ENCODE assay signal across 8 mouse cellular contexts in the genomic region with DNA sequence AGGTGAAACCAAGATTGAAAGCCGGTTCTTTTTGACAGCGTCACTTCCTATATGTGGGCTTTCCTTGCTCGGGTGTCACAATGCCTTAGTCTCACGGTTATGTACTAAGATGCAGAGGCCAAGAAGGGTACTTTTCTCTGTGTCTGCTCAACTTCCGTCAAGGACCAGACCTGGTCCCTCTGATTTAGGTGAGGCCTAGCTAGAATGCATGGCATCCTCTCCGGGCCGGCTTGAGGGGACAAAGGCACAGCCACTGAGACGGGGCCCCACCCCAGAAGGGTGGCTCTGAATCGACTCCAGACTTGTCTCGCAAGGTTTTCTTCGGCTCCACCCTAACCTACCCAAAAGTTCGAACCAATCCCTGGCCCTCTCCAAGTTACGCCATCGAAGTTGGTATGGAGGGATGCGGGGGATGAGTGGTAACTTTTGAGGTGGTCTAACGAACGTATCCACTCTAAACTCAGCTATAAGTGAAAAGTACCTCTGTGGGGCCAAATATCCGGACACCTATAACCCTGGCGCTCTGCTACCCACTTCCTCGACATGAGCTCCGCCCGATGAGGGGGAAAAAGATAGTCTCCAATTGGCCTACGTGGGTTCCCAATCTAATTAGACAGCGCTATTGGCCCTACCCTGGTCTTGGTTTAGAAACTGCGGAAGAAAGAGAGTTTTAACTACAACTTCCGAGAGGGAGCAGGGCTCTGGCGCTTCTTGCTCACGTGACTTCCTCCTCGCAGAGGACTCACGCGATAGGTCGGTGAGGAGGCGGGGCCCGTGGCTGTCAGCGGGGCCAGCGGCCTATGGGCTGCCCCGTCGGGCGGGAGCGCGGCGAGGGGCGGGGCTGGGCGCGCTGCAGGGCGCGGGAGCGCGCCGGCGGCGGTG. TPM values are rescaled to one million over a fixed set of nuclear protein-coding genes. Genes with fewer than 3 reads are reported as not detected.
A peak's percentile ranks its signal among the peaks of the same experiment; 100 is the strongest.
DNase-seq lines count a peak whose midpoint lies in the region; ATAC-seq and TF ChIP-seq lines count a peak whose summit lies in the region.

TSS of gene Nfatc3 (plus strand) at position 110 of the 882 bp plus-strand sequence.

- H3K36me3 ChIP-seq in megakaryocyte, embryonic 14.5 days (replicated peaks; ENCODE audit: low read length) = peaks cover 13% of the 10 kb centered on the region

- H3K4me1 ChIP-seq in cortical plate, adult 2 months (ENCODE audit: control insufficient read depth, insufficient read depth, low read length) = no peaks in the 10 kb centered on the region
- H3K4me1 ChIP-seq in megakaryocyte, embryonic 14.5 days = peaks cover 67% of the 10 kb centered on the region

- TF ChIP-seq CTCF in cortical plate, adult 2 months (IDR thresholded peaks at IDR 0.05; ENCODE audit: extremely low read depth, insufficient read depth, low read length) = no peak

- H3K27me3 ChIP-seq in megakaryocyte, embryonic 14.5 days (replicated peaks) = no peaks in the 10 kb centered on the region

- H3K27ac ChIP-seq in cortical plate, adult 2 months (ENCODE audit: insufficient read depth, low read length) = peak within 1 kb of the TSS; percentile 62

- DNase-seq in gastrocnemius, adult 8-10 months (ENCODE audit: low spot score in 2 of 2) = peak; percentile 90 to 96
- peak; percentile 91 for DNase-seq in hindlimb bud, embryonic 11.5 days (ENCODE audit: extremely low spot score, low read depth, low spot score)
- peak; percentile 73 to 97 for DNase-seq in left cerebral cortex, adult 8-10 months (ENCODE audit: low spot score in 2 of 2)
- DNase-seq in right cerebral cortex, postnatal 10 days (ENCODE audit: low spot score in 2 of 2) = peak; percentile 97 to 98
- DNase-seq in urinary bladder, postnatal 25 days (ENCODE audit: low spot score) = peak; percentile 90

- ATAC-seq in activated CD4-positive, CD25-positive, alpha-beta regulatory T cell, adult 4 months = peak; percentile 74

- H3K9me3 ChIP-seq in megakaryocyte, embryonic 14.5 days = no peaks in the 10 kb centered on the region

- H3K4me3 ChIP-seq in cortical plate, adult 2 months (ENCODE audit: insufficient read depth, low read length) = peak within 1 kb of the TSS; percentile 100
- peak within 1 kb of the TSS; percentile 100 for H3K4me3 ChIP-seq in megakaryocyte, embryonic 14.5 days (replicated peaks)

- peak; percentile 50 for TF ChIP-seq POLR2A in cortical plate, adult 2 months (IDR thresholded peaks at IDR 0.05; ENCODE audit: extremely low read depth, insufficient read depth, low read length)

RNA-seq across cellular contexts. Expression of gene Nfatc3, which starts in this region (rescaled TPM):
- 10 to 100 TPM; 30.0 to 31.5 TPM for polyA plus RNA-seq in activated CD4-positive, CD25-positive, alpha-beta regulatory T cell, adult 4 months (2017; shearing (Covaris generic))
- 7.8 and 8.1 TPM in 2 replicates for polyA plus RNA-seq in cortical plate, adult 2 months (2012; rRNA removed)
- 10 to 100 TPM; 23.6 to 30.5 (median 25.5) TPM for total RNA-seq in gastrocnemius, adult 8-10 months (2022)
- 10 to 100 TPM; 12.9 to 15.5 (median 14.7) TPM for total RNA-seq in left cerebral cortex, adult 8-10 months (2022)
- 1.7 and 3.2 TPM in 2 replicates for polyA plus RNA-seq in megakaryocyte, embryonic 14.5 days (2012; ENCODE audit: insufficient read depth, low replicate concordance)

Comparison
In these comparisons a context has a peak if more than half of its experiments do, and no peak if none do; other contexts are left out.
1. Peak in every context shown above with its lines: DNase-seq, ATAC-seq, H3K4me3 ChIP-seq and H3K27ac ChIP-seq.